Mouse (Mus musculus) adrenal gland (tissue): ENCODE measurements at regions not wholly inside any gene's neighbourhood (a gene's known extent, or its start where the extent isn't known, plus 50 kb on each side); places are given as distances from the start of the nearest gene placed in this dataset.
"Not testable (repeated sequence)": the region's sequence is repeated elsewhere in the genome, so short reads cannot be mapped to it uniquely, and the experiment has no call there.

Experiments used
- intact Hi-C: fragments of 180-260 bp; cut with DNase I; formaldehyde crosslinking; loops from one replicate; pipeline ENCODE4 v1.15.1; 2025

GRCm38 (mm10) chr7:111179401-111180271 is 96.8 kb upstream of the Eif4g2 start:
- intact Hi-C loops = loop anchor here (5.0 kb wide), 2 partner anchors 132 to 793 kb away; no protein-coding TSS in a partner anchor

- intact Hi-C loops = no loop called here
Observed at GRCm38 (mm10) chr7:111174393-111175124, 91.7 kb upstream of the Eif4g2 start.

- intact Hi-C loops = no loop called here
Observed at GRCm38 (mm10) chr7:111172061-111172460, 89.2 kb upstream of the Eif4g2 start.

- intact Hi-C loops = not testable (repeated sequence)
Observed at GRCm38 (mm10) chr7:111168546-111169233, 85.9 kb upstream of the Eif4g2 start.

GRCm38 (mm10) chr7:111164994-111165393 is 82.2 kb upstream of the Eif4g2 start:
- intact Hi-C loops = no loop called here

- intact Hi-C loops = no loop called here
Observed at GRCm38 (mm10) chr7:111164276-111164675, 81.4 kb upstream of the Eif4g2 start.

- intact Hi-C loops = no loop called here
Observed at GRCm38 (mm10) chr7:111163861-111164260, 81.0 kb upstream of the Eif4g2 start.

- intact Hi-C loops = no loop called here
Observed at GRCm38 (mm10) chr7:111163321-111163720, 80.5 kb upstream of the Eif4g2 start.

GRCm38 (mm10) chr7:111158791-111159286 is 76.0 kb upstream of the Eif4g2 start:
- intact Hi-C loops = no loop called here

GRCm38 (mm10) chr7:111157754-111158325 is 75.0 kb upstream of the Eif4g2 start:
- intact Hi-C loops = no loop called here

GRCm38 (mm10) chr7:111157287-111157686 is 74.5 kb upstream of the Eif4g2 start:
- intact Hi-C loops = no loop called here

- intact Hi-C loops = no loop called here
Observed at GRCm38 (mm10) chr7:111156472-111157231, 73.8 kb upstream of the Eif4g2 start.

GRCm38 (mm10) chr7:111155995-111156394 is 73.2 kb upstream of the Eif4g2 start:
- intact Hi-C loops = no loop called here

GRCm38 (mm10) chr7:111154217-111154616 is 71.4 kb upstream of the Eif4g2 start:
- intact Hi-C loops = no loop called here

GRCm38 (mm10) chr7:111150540-111150939 is 67.7 kb upstream of the Eif4g2 start:
- intact Hi-C loops = no loop called here

- intact Hi-C loops = no loop called here
Observed at GRCm38 (mm10) chr7:111150115-111150514, 67.3 kb upstream of the Eif4g2 start.

- intact Hi-C loops = no loop called here
Observed at GRCm38 (mm10) chr7:111147593-111147992, 64.8 kb upstream of the Eif4g2 start.

GRCm38 (mm10) chr7:111146670-111147069 is 63.8 kb upstream of the Eif4g2 start:
- intact Hi-C loops = no loop called here

- intact Hi-C loops = no loop called here
Observed at GRCm38 (mm10) chr7:111144216-111144615, 61.4 kb upstream of the Eif4g2 start.

GRCm38 (mm10) chr7:111141285-111141965 is 58.6 kb upstream of the Eif4g2 start:
- intact Hi-C loops = no loop called here
